8 mouse cellular contexts compared by ENCODE assay signal in the genomic region with DNA sequence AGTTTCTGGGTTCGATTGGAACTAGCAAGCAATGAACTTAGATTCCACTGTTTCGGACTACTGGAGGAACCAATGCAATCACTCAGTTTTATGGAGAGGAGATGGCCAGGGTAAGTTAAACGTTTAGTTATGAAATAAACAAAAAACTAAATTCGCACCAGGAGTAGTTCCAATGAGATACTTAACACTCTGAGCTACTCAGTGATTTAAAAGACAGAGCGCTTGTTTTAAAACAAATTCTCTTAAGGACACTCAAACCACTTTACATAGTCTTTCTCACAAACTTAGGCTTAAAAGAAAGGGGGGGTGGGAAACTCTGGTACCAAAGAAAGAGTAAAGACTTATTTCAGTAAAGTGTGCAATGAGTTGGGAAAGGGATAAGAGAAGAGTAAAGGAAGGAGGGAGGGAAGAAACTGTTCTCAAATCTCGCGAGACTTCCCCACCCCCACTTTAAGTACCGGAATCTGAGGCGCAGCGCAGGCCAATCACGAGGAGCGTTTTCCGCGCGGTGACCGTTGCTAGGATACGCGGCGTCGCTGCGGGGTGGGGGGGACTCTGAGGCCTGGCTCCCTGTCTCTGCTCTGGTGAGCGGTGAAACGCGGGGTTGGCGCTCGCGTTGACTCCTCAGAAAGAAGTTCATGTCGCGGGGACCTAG. TPM values are rescaled to one million over a fixed set of nuclear protein-coding genes. Genes with fewer than 3 reads are reported as not detected.
DNase-seq lines count a peak whose midpoint lies in the region; ATAC-seq and TF ChIP-seq lines count a peak whose summit lies in the region.

A gene (plus strand): TSS at position 520 of the 655 bp plus-strand sequence.

- H3K27me3 ChIP-seq in forebrain, embryonic 15.5 days, result no peaks in the 10 kb centered on the region

- peak within 1 kb of the TSS; percentile 78 to 86 for H3K4me3 ChIP-seq in ES-E14 (ENCODE audit: insufficient read depth in 1 of 2, low read depth in 1 of 2, low read length in 2 of 2, poor library complexity in 1 of 2, severe bottlenecking in 1 of 2)
- peak within 1 kb of the TSS; percentile 74 for H3K4me3 ChIP-seq in forebrain, embryonic 15.5 days
- H3K4me3 ChIP-seq in lung, adult 2 months (replicated peaks; ENCODE audit: extremely low read depth, low read depth, low read length), result peak within 1 kb of the TSS; percentile 100

- intact Hi-C loops in heart, postnatal 25 days (cut with DNase I), result no loop called here

- TF ChIP-seq POLR2A in lung, adult 2 months (IDR thresholded peaks at IDR 0.05; ENCODE audit: borderline replicate concordance, extremely low read depth, low read depth, low read length), result peak; percentile 57; the same call in 1 of the 2 replicates

- peak within 1 kb of the TSS; percentile 68; the same call in 1 of the 2 replicates for H3K27ac ChIP-seq in ES-E14 (ENCODE audit: insufficient read depth, low read depth, low read length, poor library complexity, severe bottlenecking)
- H3K27ac ChIP-seq in forebrain, embryonic 15.5 days (replicated peaks), result peak within 1 kb of the TSS; percentile 73

- no peaks in the 10 kb centered on the region for H3K4me1 ChIP-seq in ES-E14 (ENCODE audit: control insufficient read depth in 2 of 2, insufficient read depth in 2 of 2, low read length in 2 of 2, poor library complexity in 1 of 2)
- peaks cover 19% of the 10 kb centered on the region for H3K4me1 ChIP-seq in forebrain, embryonic 15.5 days
- no peaks in the 10 kb centered on the region; the same call in 1 of the 2 replicates for H3K4me1 ChIP-seq in lung, adult 2 months (ENCODE audit: control insufficient read depth, insufficient read depth, low read length)

- peak within 1 kb of the TSS; percentile 89 for H3K9ac ChIP-seq in ES-E14 (ENCODE audit: insufficient read depth, low read depth, low read length, poor library complexity, severe bottlenecking)
- H3K9ac ChIP-seq in forebrain, embryonic 15.5 days (replicated peaks), result peak within 1 kb of the TSS; percentile 67

- peak; percentile 95 for DNase-seq in ES-E14 (ENCODE audit: low read depth, low spot score)
- peak; percentile 94 for DNase-seq in cerebellum, adult 11-12 months
- DNase-seq in heart, postnatal 25 days (ENCODE audit: low spot score), result peak; percentile 85
- peak; percentile 90 to 97 for DNase-seq in layer of hippocampus, adult 18-20 months (ENCODE audit: low spot score in 2 of 2)
- peak; percentile 87 for DNase-seq in lung, adult 2 months
- peak; percentile 83 to 90 for DNase-seq in thymus, adult 18-20 months

- no peaks in the 10 kb centered on the region for H3K9me3 ChIP-seq in ES-E14 (ENCODE audit: control insufficient read depth, insufficient read depth, low read depth, low read length)
- H3K9me3 ChIP-seq in forebrain, embryonic 15.5 days, result no peaks in the 10 kb centered on the region

- in situ Hi-C loops in ES-E14 (cut with MboI; ENCODE audit: low sequenced_read_pairs in 2 of 2, unreplicated experiment in 2 of 2), result no loop called here

- peak; percentile 100 for ATAC-seq in forebrain, embryonic 15.5 days (replicated peaks)
- peak; percentile 100 for ATAC-seq in neutrophil, adult 5-6 weeks (ENCODE audit: extremely low read depth, insufficient number of reproducible peaks, low FRiP score, poor library complexity, severe bottlenecking)

- under 1% methylated on average over 29 of the region's 29 CpGs for WGBS in forebrain, embryonic 15.5 days
- WGBS in lung, adult 2 months, result 3% methylated on average over 29 of the region's 29 CpGs

- no peak for TF ChIP-seq CTCF in lung, adult 2 months (IDR thresholded peaks at IDR 0.05; ENCODE audit: insufficient read depth, low read length)

- peak within 1 kb of the TSS; percentile 60 for H3K4me2 ChIP-seq in forebrain, embryonic 15.5 days (replicated peaks)

- no peaks in the 10 kb centered on the region for H3K36me3 ChIP-seq in ES-E14 (ENCODE audit: control insufficient read depth, insufficient read depth, low read length, poor library complexity, severe bottlenecking)
- no peaks in the 10 kb centered on the region for H3K36me3 ChIP-seq in forebrain, embryonic 15.5 days

TF ChIP-seq in ES-E14, 5 proteins besides CTCF, POLR2A, EP300 and RAD21:
- no peak for TF ChIP-seq ZNF384 (IDR thresholded peaks at IDR 0.05; ENCODE audit: low read depth, low read length)
- TF ChIP-seq CHD2 (IDR thresholded peaks at IDR 0.05; ENCODE audit: low read depth, low read length), result peak; percentile 97

RNA-seq across cellular contexts. Expression of the gene that starts here (rescaled TPM):
- total RNA-seq in ES-E14 (2012; rRNA removed), result 11.6 and 14.8 TPM in 2 replicates
- 29.2 and 29.7 TPM in 2 replicates for polyA plus RNA-seq in forebrain, embryonic 15.5 days (2015; fragmentation: Nextera tagmentation; extraction: Ambion mirVana)
- total RNA-seq in heart, postnatal 25 days (2021), result 1 to 10 TPM; 4.8 to 5.3 TPM
- total RNA-seq in layer of hippocampus, adult 18-20 months (2021), result 10 to 100 TPM; 23.7 to 27.2 TPM
- polyA plus RNA-seq in lung, adult 2 months (2012; rRNA removed), result 1.3 and 1.4 TPM in 2 replicates
- 3.9 and 7.2 TPM in 2 replicates for total RNA-seq in neutrophil, adult 5-6 weeks (2017)

Comparison
In these comparisons a context has a peak if more than half of its experiments do, and no peak if none do; other contexts are left out.
1. Peak in every context shown above with its lines: DNase-seq, ATAC-seq, H3K4me3 ChIP-seq and H3K27ac ChIP-seq.
2. RNA of the gene that starts here (polyA plus RNA-seq): 29.2 to 29.7 TPM in forebrain, embryonic 15.5 days; 1.3 to 1.4 TPM in lung, adult 2 months; every median in the first group is over 10 times any median in the second.